Mouse (Mus musculus) forebrain, embryonic 12.5 days (tissue): ENCODE data around the gene Ttc39b. TPM values are rescaled to one million over a fixed set of nuclear protein-coding genes. Genes with fewer than 3 reads are reported as not detected.

Experiments used
- ATAC-seq: fragments of 200-750 bp; cut with Nextera tagmentation; 2 replicates; pipeline ENCODE4 v1.8.0; 2017; ENCODE audit warnings: moderate TSS enrichment; ENCODE audit not compliant: low FRiP score
- H3K27ac ChIP-seq: fragments of 300-500 bp; sonication (generic); 2 replicates; pipeline ENCODE4 v1.5.1; 2016; ENCODE audit warnings: mild to moderate bottlenecking
- H3K27me3 ChIP-seq: fragments of 300-500 bp; sonication (generic); 2 replicates; pipeline ENCODE4 v1.6.1; 2016; ENCODE audit warnings: mild to moderate bottlenecking
- H3K36me3 ChIP-seq: fragments of 300-500 bp; sonication (generic); replicated peaks from 2 replicates; pipeline ENCODE4 v1.6.1; 2016; ENCODE audit warnings: mild to moderate bottlenecking
- H3K4me1 ChIP-seq: fragments of 300-500 bp; sonication (generic); 2 replicates; pipeline ENCODE4 v1.6.1; 2016
- H3K4me2 ChIP-seq: fragments of 300-500 bp; sonication (generic); 2 replicates; pipeline ENCODE4 v1.6.1; 2016; ENCODE audit warnings: mild to moderate bottlenecking, moderate library complexity
- H3K4me3 ChIP-seq: fragments of 300-500 bp; sonication (generic); replicated peaks from 2 replicates; pipeline ENCODE4 v1.5.1; 2016; ENCODE audit warnings: mild to moderate bottlenecking
- H3K9ac ChIP-seq: fragments of 300-500 bp; sonication (generic); 2 replicates; pipeline ENCODE4 v1.6.1; 2016; ENCODE audit warnings: mild to moderate bottlenecking
- H3K9me3 ChIP-seq: fragments of 300-500 bp; sonication (generic); 2 replicates; pipeline ENCODE4 v1.6.1; 2016
- WGBS: fragments of 180-500 bp; shearing (Covaris S2); methylation state at CpG from one replicate; pipeline ENCODE4 v1.1.7; 2016; 5-methylcytosine and 5-hydroxymethylcytosine counted together
- polyA plus RNA-seq: library from polyadenylated mRNA; unstranded; fragments of >200 nt; fragmentation: Nextera tagmentation; extraction: Ambion mirVana; gene quantifications from 2 replicates; pipeline ENCODE4 v1.2.1, GENCODE M21; 2016

Ttc39b gene
- polyA plus RNA-seq, 1 experiment from 2014 or later: 6.2 TPM

DNA sequence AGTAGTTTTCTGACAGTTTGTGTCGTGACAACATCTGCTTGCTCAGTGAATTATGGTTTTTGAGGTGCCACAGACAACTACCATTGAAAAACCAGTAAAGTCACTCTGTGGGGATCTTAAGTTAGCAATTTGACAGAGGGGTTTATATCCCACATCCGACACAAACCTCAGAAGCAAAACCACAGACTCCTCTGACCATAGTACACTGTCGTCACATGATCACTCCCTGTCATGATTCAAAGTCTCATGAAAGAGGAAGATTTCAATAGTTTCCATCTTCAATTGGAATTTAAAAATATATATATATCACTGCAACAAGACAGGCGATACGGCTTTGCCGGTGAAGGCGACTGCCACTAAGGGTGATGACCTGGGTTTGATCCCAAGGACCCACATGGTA is 89.9 kb downstream of the Ttc39b start:
- ATAC-seq: no peak

DNA sequence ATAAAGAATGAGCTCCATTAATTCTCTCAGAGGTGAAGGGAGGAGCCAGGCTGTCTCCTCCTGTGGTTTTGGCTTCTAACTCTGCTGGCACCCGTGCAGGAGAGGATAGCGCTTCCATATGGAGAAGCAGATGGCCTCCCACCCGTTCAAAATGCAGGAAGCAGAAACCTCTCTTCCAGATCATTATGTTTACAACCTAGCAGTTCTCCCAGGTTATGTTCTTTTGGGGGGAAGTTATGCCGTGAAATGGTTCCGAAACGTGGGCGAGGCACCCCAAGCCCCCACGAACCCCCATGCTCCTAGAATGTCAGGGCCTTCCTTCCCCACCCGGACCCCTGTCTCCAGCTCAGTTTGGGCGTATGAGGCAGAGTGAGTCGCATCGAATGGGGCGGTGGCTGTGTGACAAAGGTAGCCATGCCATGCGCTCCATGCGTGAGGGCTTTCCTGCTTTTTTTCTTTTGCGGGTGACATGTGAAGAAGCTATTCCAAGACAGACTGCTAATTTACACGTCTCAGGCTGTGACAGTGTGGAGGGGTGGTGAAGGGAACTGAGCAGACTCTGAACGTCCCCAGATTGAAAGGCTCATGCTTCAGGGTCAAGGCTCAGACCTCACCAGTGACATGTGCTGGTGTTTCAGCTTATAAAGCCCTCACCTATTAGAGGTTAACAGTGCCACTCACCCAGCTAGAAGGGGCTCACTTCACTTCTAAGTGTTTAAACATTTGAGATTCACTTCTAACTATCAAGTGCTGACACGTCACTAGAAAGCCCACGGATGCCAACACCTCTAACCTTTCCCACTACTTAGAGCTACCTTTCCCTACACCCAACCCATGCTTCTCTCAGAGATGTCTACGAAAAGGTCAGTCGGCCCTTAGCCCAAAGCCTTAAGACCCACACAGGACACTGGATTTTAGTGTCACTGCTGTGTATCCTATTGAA is 90.6 kb downstream of the Ttc39b start:
- Histone ChIP-seq H3K9me3 (no peaks in the 10 kb centered on the region), H3K27me3 (no peaks in the 10 kb centered on the region), H3K4me1 (peaks cover 6% of the 10 kb centered on the region; the same call in 1 of the 2 replicates), H3K36me3 (no peaks in the 10 kb centered on the region), H3K27ac (0 out of 2 replicates have a peak overlapping the region, but pooled peaks have one; percentile 47), H3K4me2 (no peak overlapping the region), H3K4me3 (no peak overlapping the region), H3K9ac (no peak overlapping the region)
- WGBS: 81% methylated on average over 22 of the region's 22 CpGs
- ATAC-seq: peak; percentile 41; the same call in 1 of the 2 replicates

More for the DNA sequence above, 89.9 kb downstream of the Ttc39b start:
- H3K9me3 ChIP-seq: no peaks in the 10 kb centered on the region
- H3K27ac ChIP-seq: 0 out of 2 replicates have a peak overlapping the region, but pooled peaks have one; percentile 47
- H3K4me3 ChIP-seq: no peak overlapping the region
- H3K4me2 ChIP-seq: no peak overlapping the region
- H3K27me3 ChIP-seq: no peaks in the 10 kb centered on the region
- no peaks in the 10 kb centered on the region for H3K36me3 ChIP-seq
- 92% methylated on average over 7 of the region's 7 CpGs for WGBS
- no peak overlapping the region for H3K9ac ChIP-seq
- peaks cover 6% of the 10 kb centered on the region; the same call in 1 of the 2 replicates for H3K4me1 ChIP-seq

- Histone ChIP-seq H3K4me1 (peaks cover 9% of the 10 kb centered on the region; the same call in 1 of the 2 replicates), H3K27ac (peak overlapping the region; percentile 14; the same call in 1 of the 2 replicates), H3K4me2 (no peak overlapping the region), H3K36me3 (no peaks in the 10 kb centered on the region), H3K9ac (no peak overlapping the region), H3K4me3 (no peak overlapping the region), H3K27me3 (no peaks in the 10 kb centered on the region), H3K9me3 (no peaks in the 10 kb centered on the region)
- no peak for ATAC-seq
- 86% methylated on average over 9 of the region's 9 CpGs for WGBS
Measured at GRCm38 (mm10) chr4:83232315-83232880, 91.7 kb downstream of the Ttc39b start.

DNA sequence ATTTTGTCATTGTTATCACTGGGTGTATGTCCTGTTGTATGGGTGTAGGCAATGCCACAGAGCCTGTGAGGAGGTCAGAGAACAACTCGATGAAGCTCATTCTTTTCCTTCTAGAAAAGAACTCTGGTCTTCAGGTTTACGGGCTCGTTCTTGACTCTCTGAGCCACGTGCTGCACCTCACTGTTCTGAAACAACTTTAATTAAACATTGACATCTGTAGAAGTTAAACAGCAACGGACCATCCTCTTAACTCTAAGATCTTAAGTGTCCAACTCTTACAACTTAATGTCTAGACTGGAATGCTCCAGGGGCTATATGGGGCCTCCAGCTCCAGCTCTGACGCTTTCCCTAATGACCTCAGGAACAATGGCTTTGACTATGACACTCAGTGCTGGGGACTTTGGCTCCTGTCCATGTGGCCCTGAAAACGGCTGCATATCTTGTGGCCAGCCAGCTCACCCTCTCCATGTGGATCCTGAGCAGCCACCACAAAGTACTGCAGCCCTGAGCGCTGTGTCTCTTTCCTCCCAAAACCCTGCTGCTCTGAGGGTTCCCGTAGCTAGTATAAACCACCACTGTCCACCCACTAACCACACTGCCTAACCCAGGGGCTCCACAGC is 95.3 kb downstream of the Ttc39b start:
- Histone ChIP-seq H3K36me3 (no peaks in the 10 kb centered on the region), H3K4me2 (no peak overlapping the region), H3K9ac (no peak overlapping the region), H3K9me3 (no peaks in the 10 kb centered on the region), H3K4me1 (peaks cover 12% of the 10 kb centered on the region; the same call in 1 of the 2 replicates), H3K27me3 (no peaks in the 10 kb centered on the region), H3K4me3 (no peak overlapping the region), H3K27ac (no peak overlapping the region)
- no peak for ATAC-seq
- 84% methylated on average over 9 of the region's 9 CpGs for WGBS

DNA sequence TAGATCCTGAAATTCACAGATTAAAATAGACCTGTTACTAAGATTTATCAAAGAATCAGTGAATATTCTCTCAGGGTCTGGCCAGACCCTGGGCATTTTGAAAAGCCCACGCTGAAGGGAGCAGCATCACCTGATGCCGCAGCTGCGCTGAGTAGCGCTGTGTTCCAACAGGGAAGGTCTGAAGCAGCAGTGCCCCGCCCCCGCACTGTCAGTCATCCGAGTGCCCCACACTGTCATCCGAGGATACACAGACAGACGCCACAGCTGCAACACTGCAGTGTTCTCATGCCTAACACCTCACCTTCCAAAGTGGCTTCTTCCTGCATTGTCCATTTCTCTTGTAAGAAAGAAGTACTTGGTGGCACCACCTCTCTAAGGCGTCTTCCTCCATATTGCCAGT is 96.0 kb downstream of the Ttc39b start:
- Histone ChIP-seq H3K4me1 (peaks cover 7% of the 10 kb centered on the region; the same call in 1 of the 2 replicates), H3K27ac (no peak overlapping the region), H3K9me3 (no peaks in the 10 kb centered on the region), H3K9ac (no peak overlapping the region), H3K36me3 (no peaks in the 10 kb centered on the region), H3K4me3 (no peak overlapping the region), H3K4me2 (no peak overlapping the region), H3K27me3 (no peaks in the 10 kb centered on the region)
- WGBS: 63% methylated on average over 10 of the region's 10 CpGs
- peak; percentile 79; the same call in 1 of the 2 replicates for ATAC-seq

DNA sequence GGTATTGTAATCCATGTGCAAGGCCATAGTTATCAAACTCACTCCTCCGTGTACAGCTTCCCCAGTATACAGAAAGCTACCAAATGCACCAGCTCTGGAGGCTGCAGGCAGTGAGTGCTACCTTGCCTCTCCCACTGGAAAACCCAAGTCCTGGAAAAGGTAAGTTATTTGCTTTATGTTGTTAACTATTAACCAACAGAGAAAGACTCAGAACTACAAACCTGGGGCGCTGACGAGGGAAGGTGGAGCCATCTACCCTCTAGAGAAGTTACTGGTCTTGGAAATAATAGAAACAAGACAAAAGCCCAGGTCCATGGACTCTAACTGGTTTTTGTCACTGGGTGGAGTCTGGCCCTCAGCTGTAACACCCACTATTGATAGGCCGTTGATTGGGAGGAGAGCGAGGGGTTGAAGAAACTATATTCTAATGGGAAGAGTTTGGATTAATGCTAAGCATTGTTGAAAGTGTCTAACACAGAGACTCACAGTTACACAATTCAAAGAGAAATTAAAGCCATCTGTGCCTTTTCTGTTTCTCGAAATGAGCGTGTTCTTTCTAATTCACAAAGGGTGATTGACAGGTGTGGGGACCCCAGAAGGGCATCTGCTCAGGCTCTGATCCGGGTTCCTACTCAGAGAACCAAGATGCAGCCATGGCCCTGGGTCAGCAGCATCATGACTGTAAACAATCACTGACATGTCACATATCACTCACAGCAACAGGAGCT is 98.3 kb downstream of the Ttc39b start:
- Histone ChIP-seq H3K27me3 (no peaks in the 10 kb centered on the region), H3K36me3 (no peaks in the 10 kb centered on the region), H3K9ac (no peak overlapping the region), H3K4me3 (no peak overlapping the region), H3K4me1 (peaks cover 5% of the 10 kb centered on the region; the same call in 1 of the 2 replicates), H3K9me3 (no peaks in the 10 kb centered on the region), H3K4me2 (no peak overlapping the region), H3K27ac (no peak overlapping the region)
- 62% methylated on average over 8 of the region's 8 CpGs for WGBS
- ATAC-seq: no peak

DNA sequence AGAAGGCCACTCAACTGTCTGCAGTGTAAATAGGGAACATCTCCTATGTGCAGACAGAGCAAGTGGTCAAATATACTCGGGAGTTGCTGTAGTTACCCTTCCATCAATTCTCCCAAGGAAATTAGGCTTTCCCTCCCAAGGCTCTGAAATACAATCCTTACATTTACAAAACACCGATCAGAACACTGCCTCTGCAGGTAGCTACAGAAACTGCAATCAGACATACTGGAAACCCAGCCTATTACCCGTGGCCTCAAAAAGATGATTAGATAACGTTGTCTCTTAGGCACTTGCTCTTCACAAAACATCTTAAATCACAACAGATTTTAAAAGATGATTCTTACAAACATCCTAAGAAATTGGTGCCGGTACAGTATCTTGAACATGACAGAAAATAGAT is 99.8 kb downstream of the Ttc39b start:
- Histone ChIP-seq H3K27ac (no peak overlapping the region), H3K9me3 (no peaks in the 10 kb centered on the region), H3K4me3 (no peak overlapping the region), H3K4me2 (no peak overlapping the region), H3K36me3 (no peaks in the 10 kb centered on the region), H3K27me3 (no peaks in the 10 kb centered on the region), H3K4me1 (peaks cover 5% of the 10 kb centered on the region; the same call in 1 of the 2 replicates), H3K9ac (no peak overlapping the region)
- WGBS: 48% methylated on average over 5 of the region's 5 CpGs
- ATAC-seq: no peak

DNA sequence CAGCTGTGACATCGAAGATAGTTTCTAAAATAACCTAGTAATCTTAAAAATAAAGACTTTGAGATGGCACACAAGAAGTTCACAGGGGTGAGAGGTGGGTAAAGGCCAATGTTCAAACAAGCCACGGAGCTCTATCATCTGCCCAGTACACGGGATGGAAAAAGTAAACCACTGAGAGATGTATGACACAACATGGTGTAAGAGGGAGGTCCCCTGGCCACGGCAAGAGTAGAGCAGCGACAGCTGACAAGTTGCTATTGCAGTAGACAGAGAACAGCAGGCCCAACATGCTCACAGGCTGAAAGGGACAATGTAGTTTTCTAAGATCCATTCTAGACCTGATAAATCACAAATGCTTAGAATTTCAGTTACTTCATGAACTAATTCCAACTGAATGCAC is 100.9 kb downstream of the Ttc39b start:
- Histone ChIP-seq H3K27me3 (no peaks in the 10 kb centered on the region), H3K4me3 (no peak overlapping the region), H3K4me2 (no peak overlapping the region), H3K9ac (no peak overlapping the region), H3K36me3 (no peaks in the 10 kb centered on the region), H3K9me3 (no peaks in the 10 kb centered on the region), H3K27ac (no peak overlapping the region), H3K4me1 (peaks cover 4% of the 10 kb centered on the region; the same call in 1 of the 2 replicates)
- 87% methylated on average over 5 of the region's 5 CpGs for WGBS
- ATAC-seq: no peak

GRCm38 (mm10) chr4:83220761-83221557 is 103.1 kb downstream of the Ttc39b start:
- Histone ChIP-seq H3K4me2 (no peak overlapping the region), H3K36me3 (no peaks in the 10 kb centered on the region), H3K4me3 (no peak overlapping the region), H3K27ac (no peak overlapping the region), H3K9ac (no peak overlapping the region), H3K9me3 (no peaks in the 10 kb centered on the region), H3K27me3 (no peaks in the 10 kb centered on the region), H3K4me1 (peaks cover under 1% of the 10 kb centered on the region; the same call in 1 of the 2 replicates)
- ATAC-seq: no peak
- WGBS: 84% methylated on average over 13 of the region's 13 CpGs

- ATAC-seq: no peak
- WGBS: 89% methylated on average over 5 of the region's 5 CpGs
Measured at GRCm38 (mm10) chr4:83219253-83219652, 104.8 kb downstream of the Ttc39b start.

GRCm38 (mm10) chr4:83217128-83217527 is 106.9 kb downstream of the Ttc39b start:
- Histone ChIP-seq H3K27ac (no peak overlapping the region), H3K4me3 (no peak overlapping the region), H3K36me3 (no peaks in the 10 kb centered on the region), H3K4me1 (peaks cover 13% of the 10 kb centered on the region; the same call in 1 of the 2 replicates), H3K9me3 (no peaks in the 10 kb centered on the region), H3K27me3 (no peaks in the 10 kb centered on the region), H3K4me2 (no peak overlapping the region), H3K9ac (no peak overlapping the region)
- no peak for ATAC-seq
- 88% methylated on average over 5 of the region's 5 CpGs for WGBS

More at GRCm38 (mm10) chr4:83219253-83219652, 104.8 kb downstream of the Ttc39b start:
- Histone ChIP-seq H3K9me3 (no peaks in the 10 kb centered on the region), H3K27me3 (no peaks in the 10 kb centered on the region), H3K4me3 (no peak overlapping the region), H3K4me1 (peaks cover 13% of the 10 kb centered on the region; the same call in 1 of the 2 replicates), H3K36me3 (no peaks in the 10 kb centered on the region), H3K9ac (no peak overlapping the region), H3K27ac (no peak overlapping the region), H3K4me2 (no peak overlapping the region)
